Mouse (Mus musculus) hindbrain, embryonic 16.5 days (tissue): Measurements from ENCODE around the gene Ghr. TPM values are rescaled to one million over a fixed set of nuclear protein-coding genes. Genes with fewer than 3 reads are reported as not detected.

ENCODE experiments used
- ATAC-seq: fragments of 200-750 bp; cut with Nextera tagmentation; 2 replicates; pipeline ENCODE4 v1.8.0; 2017; ENCODE audit warnings: moderate TSS enrichment, moderate library complexity
- H3K27ac ChIP-seq: fragments of 300-500 bp; sonication (generic); 2 replicates; pipeline ENCODE4 v1.5.1; 2014; ENCODE audit warnings: low read depth, mild to moderate bottlenecking, control low read depth, low read length, moderate library complexity
- H3K27me3 ChIP-seq: fragments of 300-500 bp; sonication (generic); replicated peaks from 2 replicates; pipeline ENCODE4 v1.6.1; 2014; ENCODE audit warnings: low read length; ENCODE audit not compliant: control insufficient read depth, insufficient read depth
- H3K36me3 ChIP-seq: fragments of 300-500 bp; sonication (generic); 2 replicates; pipeline ENCODE4 v1.6.1; 2014; ENCODE audit warnings: mild to moderate bottlenecking, low read length, moderate library complexity, mixed read lengths; ENCODE audit not compliant: control insufficient read depth, insufficient read depth
- H3K4me1 ChIP-seq: fragments of 300-500 bp; sonication (generic); 2 replicates; pipeline ENCODE4 v1.6.1; 2014; ENCODE audit warnings: low read depth, low read length; ENCODE audit not compliant: control insufficient read depth, insufficient read depth
- H3K4me2 ChIP-seq: fragments of 300-500 bp; sonication (generic); 2 replicates; pipeline ENCODE4 v1.6.1; 2014; ENCODE audit warnings: mild to moderate bottlenecking, low read length, control low read depth, moderate library complexity
- H3K4me3 ChIP-seq: fragments of 300-500 bp; sonication (generic); 2 replicates; pipeline ENCODE4 v1.5.1; 2014; ENCODE audit warnings: mild to moderate bottlenecking, low read length, control low read depth, moderate library complexity
- H3K9ac ChIP-seq: fragments of 300-500 bp; sonication (generic); 2 replicates; pipeline ENCODE4 v1.6.1; 2014; ENCODE audit warnings: low read depth, mild to moderate bottlenecking, control low read depth, low read length, moderate library complexity
- H3K9me3 ChIP-seq: fragments of 300-500 bp; sonication (generic); 2 replicates; pipeline ENCODE4 v1.6.1; 2014; ENCODE audit warnings: mild to moderate bottlenecking, low read length, moderate library complexity; ENCODE audit not compliant: control insufficient read depth
- WGBS: fragments of 180-500 bp; shearing (Covaris S2); extraction: QIAGEN DNeasy Blood & Tissue Kit; methylation state at CpG from one replicate; pipeline ENCODE4 v1.1.7; 2014; 5-methylcytosine and 5-hydroxymethylcytosine counted together
- polyA plus RNA-seq: library from polyadenylated mRNA; unstranded; fragments of >200 nt; fragmentation: Nextera tagmentation; extraction: Ambion mirVana; gene quantifications from 2 replicates; pipeline ENCODE4 v1.2.1, GENCODE M21; 2015

The Ghr gene
- polyA plus RNA-seq, 1 experiment from 2014 or later = 10.0 TPM

GRCm38 (mm10) chr15:3269996-3270645, 313.2 kb downstream of the Ghr start:
- H3K4me1 ChIP-seq = no peaks in the 10 kb centered on the region; the same call in 1 of the 2 replicates
- WGBS = 13% methylated on average over 6 of the region's 6 CpGs
- H3K27me3 ChIP-seq = no peaks in the 10 kb centered on the region
- peak overlapping the region; percentile 52 for H3K4me2 ChIP-seq
- H3K9me3 ChIP-seq = no peaks in the 10 kb centered on the region
- peak; percentile 67 for ATAC-seq
- H3K4me3 ChIP-seq = peak overlapping the region; percentile 37; the same call in 1 of the 2 replicates
- H3K27ac ChIP-seq = peak overlapping the region; percentile 34; the same call in 1 of the 2 replicates
- H3K36me3 ChIP-seq = no peaks in the 10 kb centered on the region
- no peak overlapping the region; the same call in 1 of the 2 replicates for H3K9ac ChIP-seq

GRCm38 (mm10) chr15:3269496-3269895, 313.8 kb downstream of the Ghr start:
- no peak overlapping the region for H3K9ac ChIP-seq
- H3K27ac ChIP-seq = no peak overlapping the region
- no peak for ATAC-seq
- H3K36me3 ChIP-seq = no peaks in the 10 kb centered on the region
- H3K4me3 ChIP-seq = no peak overlapping the region
- 82% methylated on average over 4 of the region's 4 CpGs for WGBS
- no peaks in the 10 kb centered on the region for H3K9me3 ChIP-seq
- H3K4me1 ChIP-seq = no peaks in the 10 kb centered on the region; the same call in 1 of the 2 replicates
- H3K27me3 ChIP-seq = no peaks in the 10 kb centered on the region
- H3K4me2 ChIP-seq = no peak overlapping the region

GRCm38 (mm10) chr15:3268247-3268646, 315.0 kb downstream of the Ghr start, which contains the start of gene Selenop:
Gene Selenop, plus strand, starts transcription at chr15:3268547.
- Histone ChIP-seq H3K4me2 (no peak within 1 kb of the TSS), H3K36me3 (no peaks in the 10 kb centered on the region), H3K9ac (no peak within 1 kb of the TSS), H3K9me3 (no peaks in the 10 kb centered on the region), H3K27me3 (no peaks in the 10 kb centered on the region), H3K4me3 (no peak within 1 kb of the TSS), H3K4me1 (no peaks in the 10 kb centered on the region; the same call in 1 of the 2 replicates), H3K27ac (no peak within 1 kb of the TSS)
- WGBS = 79% methylated on average over 6 of the region's 6 CpGs
- no peak for ATAC-seq
